Mouse (Mus musculus) E14TG2a.4 (cell line): ENCODE measurements around the gene Adcy5.

Experiments used
- H3K27me3 ChIP-seq: 2 replicates; pipeline ENCODE4 v1.6.1; 2014; ENCODE audit warnings: low read length, control low read depth; ENCODE audit not compliant: insufficient read depth
- H3K36me3 ChIP-seq: 2 replicates; pipeline ENCODE4 v1.6.1; 2014; ENCODE audit warnings: low read length, control low read depth; ENCODE audit not compliant: insufficient read depth
- H3K4me1 ChIP-seq: replicated peaks from 2 replicates; pipeline ENCODE4 v1.6.1; 2014; ENCODE audit warnings: low read depth, low read length, control low read depth
- H3K4me3 ChIP-seq: replicated peaks from 2 replicates; pipeline ENCODE4 v1.5.1; 2014; ENCODE audit warnings: mild to moderate bottlenecking, low read length
- H3K9me3 ChIP-seq: 2 replicates; pipeline ENCODE4 v1.6.1; 2014; ENCODE audit warnings: low read length, control low read depth
- CTCF ChIP-seq: conservative IDR thresholded peaks from 2 replicates; pipeline ENCODE4 v1.5.1; 2014; ENCODE audit warnings: low read length
- NANOG ChIP-seq: IDR thresholded peaks from 2 replicates; pipeline ENCODE4 v1.6.1; 2014; ENCODE audit warnings: borderline replicate concordance, low read length, mixed read lengths
- POU5F1 ChIP-seq: IDR thresholded peaks from 2 replicates; pipeline ENCODE4 v1.6.1; 2014; ENCODE audit warnings: low read length, borderline replicate concordance

Adcy5 gene

GRCm38 (mm10) chr16:35315496-35315895 is 160.8 kb downstream of the Adcy5 start:
- TF ChIP-seq CTCF: no peak
- no peak for TF ChIP-seq NANOG
- TF ChIP-seq POU5F1: no peak
- Histone ChIP-seq H3K4me1 (0 out of 2 replicates have a peak, but pooled peaks cover 3% of the 10 kb centered on the region), H3K9me3 (no peaks in the 10 kb centered on the region), H3K27me3 (no peaks in the 10 kb centered on the region), H3K4me3 (no peak overlapping the region), H3K36me3 (peaks cover 13% of the 10 kb centered on the region)

- Histone ChIP-seq H3K36me3 (peaks cover 13% of the 10 kb centered on the region), H3K9me3 (no peaks in the 10 kb centered on the region), H3K27me3 (no peaks in the 10 kb centered on the region), H3K4me1 (0 out of 2 replicates have a peak, but pooled peaks cover 3% of the 10 kb centered on the region), H3K4me3 (no peak overlapping the region)
- no peak for TF ChIP-seq POU5F1
- no peak for TF ChIP-seq CTCF
- no peak for TF ChIP-seq NANOG
Observed at GRCm38 (mm10) chr16:35316856-35317264, 162.2 kb downstream of the Adcy5 start.

DNA sequence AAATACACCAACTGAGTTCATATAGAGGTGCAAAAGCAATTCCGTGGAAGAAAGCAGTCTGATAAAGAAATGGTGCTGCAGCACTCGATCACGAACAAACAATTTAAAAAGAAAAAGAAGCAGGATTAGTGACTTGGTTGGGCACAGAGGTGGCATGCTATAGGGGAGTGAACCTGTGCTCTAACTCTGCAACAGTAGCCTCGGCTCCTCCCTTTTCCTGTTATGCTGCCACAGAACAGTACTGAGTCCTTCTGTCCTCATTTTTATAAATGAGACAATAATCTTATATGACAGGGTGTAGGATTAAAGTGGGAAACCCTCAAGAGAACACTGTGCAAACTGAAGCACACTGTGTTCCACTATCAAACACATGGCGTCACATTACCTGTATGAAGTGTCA is 162.8 kb downstream of the Adcy5 start:
- 0 out of 2 replicates have a peak, but pooled peaks cover 3% of the 10 kb centered on the region for H3K4me1 ChIP-seq
- H3K27me3 ChIP-seq: no peaks in the 10 kb centered on the region
- no peak overlapping the region for H3K4me3 ChIP-seq
- no peaks in the 10 kb centered on the region for H3K9me3 ChIP-seq
- TF ChIP-seq NANOG: no peak
- no peak for TF ChIP-seq CTCF
- no peak for TF ChIP-seq POU5F1
- H3K36me3 ChIP-seq: peaks cover 13% of the 10 kb centered on the region

GRCm38 (mm10) chr16:35318397-35318796 is 163.7 kb downstream of the Adcy5 start:
- Histone ChIP-seq H3K4me1 (0 out of 2 replicates have a peak, but pooled peaks cover 3% of the 10 kb centered on the region), H3K27me3 (no peaks in the 10 kb centered on the region), H3K36me3 (peaks cover 7% of the 10 kb centered on the region), H3K4me3 (no peak overlapping the region), H3K9me3 (no peaks in the 10 kb centered on the region)
- TF ChIP-seq CTCF: no peak
- no peak for TF ChIP-seq NANOG
- TF ChIP-seq POU5F1: no peak

GRCm38 (mm10) chr16:35319335-35319734 is 164.7 kb downstream of the Adcy5 start:
- Histone ChIP-seq H3K36me3 (no peaks in the 10 kb centered on the region), H3K4me3 (no peak overlapping the region), H3K9me3 (no peaks in the 10 kb centered on the region), H3K4me1 (0 out of 2 replicates have a peak, but pooled peaks cover 2% of the 10 kb centered on the region), H3K27me3 (no peaks in the 10 kb centered on the region)
- peak; percentile 32 for TF ChIP-seq CTCF
- TF ChIP-seq NANOG: no peak

GRCm38 (mm10) chr16:35319773-35320172 is 165.1 kb downstream of the Adcy5 start:
- Histone ChIP-seq H3K4me1 (no peaks in the 10 kb centered on the region), H3K27me3 (no peaks in the 10 kb centered on the region), H3K36me3 (no peaks in the 10 kb centered on the region), H3K9me3 (no peaks in the 10 kb centered on the region), H3K4me3 (no peak overlapping the region)
- TF ChIP-seq NANOG: no peak
- no peak for TF ChIP-seq CTCF
- no peak for TF ChIP-seq POU5F1

DNA sequence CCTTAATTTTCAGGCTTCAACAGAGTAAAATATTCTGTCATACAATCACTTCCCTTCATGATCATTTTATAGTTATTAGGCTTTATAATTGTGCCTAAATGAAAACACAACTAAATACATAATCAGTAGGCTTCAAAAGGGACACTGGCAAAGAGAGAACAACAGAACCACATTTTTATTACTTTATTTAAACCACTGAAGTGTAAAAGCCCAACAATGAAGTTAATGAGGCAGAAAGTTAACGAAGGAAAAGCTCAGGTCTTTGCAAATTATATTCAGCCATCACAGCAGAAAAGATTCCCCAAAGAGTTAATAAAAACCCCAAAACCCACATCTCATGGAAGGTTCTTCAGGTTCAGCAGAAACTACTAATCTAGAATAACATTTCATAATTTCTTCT is 175.8 kb downstream of the Adcy5 start:
- Histone ChIP-seq H3K27me3 (no peaks in the 10 kb centered on the region), H3K36me3 (peaks cover 12% of the 10 kb centered on the region), H3K4me3 (no peak overlapping the region), H3K9me3 (no peaks in the 10 kb centered on the region), H3K4me1 (no peaks in the 10 kb centered on the region)
- no peak for TF ChIP-seq POU5F1
- TF ChIP-seq CTCF: no peak
- no peak for TF ChIP-seq NANOG
